Mouse (Mus musculus): Measurements from ENCODE around the gene Ppil3.

DNA sequence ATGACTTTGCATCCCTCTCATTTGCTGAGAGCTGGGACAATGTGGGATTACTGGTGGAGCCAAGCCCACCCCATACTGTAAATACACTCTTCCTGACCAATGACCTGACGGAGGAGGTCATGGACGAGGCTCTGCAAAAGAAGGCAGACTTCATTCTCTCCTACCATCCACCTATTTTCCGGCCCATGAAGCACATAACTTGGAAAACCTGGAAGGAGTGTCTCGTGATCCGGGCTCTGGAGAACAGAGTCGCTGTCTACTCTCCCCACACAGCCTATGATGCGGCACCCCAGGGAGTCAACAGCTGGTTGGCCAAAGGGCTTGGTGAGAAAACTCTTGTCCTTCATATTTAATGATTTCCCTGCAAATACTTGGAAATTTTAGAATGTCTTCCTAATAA is 2.5 kb upstream of the Ppil3 start:
- TF ChIP-seq EP300 (IDR thresholded peaks at IDR 0.05; ENCODE audit: insufficient read depth, low read depth, low read length) (no peak), POLR2A (IDR thresholded peaks at IDR 0.05; ENCODE audit: insufficient read depth, low read length) (no peak), CTCF (IDR thresholded peaks at IDR 0.05; ENCODE audit: low read depth, low read length) (no peak)

Data from ES-Bruce4 (cell line).